Mouse (Mus musculus) lung, postnatal 25 days (tissue): ENCODE measurements around the gene Rabgap1l.
"Not testable (repeated sequence)": the region's sequence is repeated elsewhere in the genome, so short reads cannot be mapped to it uniquely, and the experiment has no call there.

Experiments used
- DNase-seq: peaks from one replicate; pipeline ENCODE4 v3.0.0; 2022; ENCODE audit warnings: low spot score

The Rabgap1l gene

GRCm38 (mm10) chr1:160693094-160693447, 99.9 kb downstream of the Rabgap1l start:
- peak; percentile 92 for DNase-seq

- DNase-seq: no peak
Measured at GRCm38 (mm10) chr1:160692224-160693093, 100.6 kb downstream of the Rabgap1l start.

GRCm38 (mm10) chr1:160691196-160691590, 101.8 kb downstream of the Rabgap1l start:
- no peak for DNase-seq

DNA sequence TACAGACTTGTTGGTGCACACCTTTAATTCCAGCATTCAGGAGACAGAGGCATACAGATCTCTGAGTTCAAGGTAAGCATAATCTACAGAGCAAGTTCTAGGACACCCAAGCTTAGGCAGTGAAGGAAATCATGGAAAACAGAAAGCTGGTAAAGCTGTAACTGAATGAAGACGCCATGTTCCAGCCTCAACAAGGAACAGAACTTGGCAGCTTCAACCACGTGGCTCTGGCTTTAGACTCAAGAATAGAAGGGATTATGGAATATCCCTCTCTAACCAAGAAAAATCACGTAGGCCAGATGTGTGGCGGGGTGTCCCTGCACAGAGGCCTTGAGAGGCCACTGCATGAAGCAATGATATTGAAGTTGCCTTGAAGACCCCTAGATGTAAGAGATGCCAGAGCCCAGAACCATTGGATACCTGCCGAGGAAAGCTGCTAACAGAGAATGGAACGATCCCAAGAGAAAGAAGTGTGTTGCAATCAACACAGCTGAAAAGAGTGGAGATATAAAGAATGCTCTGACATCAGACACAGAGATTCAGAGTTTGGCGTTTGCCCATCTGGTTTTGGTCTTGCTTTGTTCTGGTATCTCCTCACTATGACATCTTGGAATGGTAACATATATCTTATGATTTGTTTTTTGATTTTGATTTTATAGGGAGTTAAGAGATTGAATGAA, 102.4 kb downstream of the Rabgap1l start:
- DNase-seq: no peak

- DNase-seq: no peak
Measured at GRCm38 (mm10) chr1:160689511-160689910, 103.5 kb downstream of the Rabgap1l start.

GRCm38 (mm10) chr1:160684251-160684650, 108.8 kb downstream of the Rabgap1l start:
- no peak for DNase-seq

DNA sequence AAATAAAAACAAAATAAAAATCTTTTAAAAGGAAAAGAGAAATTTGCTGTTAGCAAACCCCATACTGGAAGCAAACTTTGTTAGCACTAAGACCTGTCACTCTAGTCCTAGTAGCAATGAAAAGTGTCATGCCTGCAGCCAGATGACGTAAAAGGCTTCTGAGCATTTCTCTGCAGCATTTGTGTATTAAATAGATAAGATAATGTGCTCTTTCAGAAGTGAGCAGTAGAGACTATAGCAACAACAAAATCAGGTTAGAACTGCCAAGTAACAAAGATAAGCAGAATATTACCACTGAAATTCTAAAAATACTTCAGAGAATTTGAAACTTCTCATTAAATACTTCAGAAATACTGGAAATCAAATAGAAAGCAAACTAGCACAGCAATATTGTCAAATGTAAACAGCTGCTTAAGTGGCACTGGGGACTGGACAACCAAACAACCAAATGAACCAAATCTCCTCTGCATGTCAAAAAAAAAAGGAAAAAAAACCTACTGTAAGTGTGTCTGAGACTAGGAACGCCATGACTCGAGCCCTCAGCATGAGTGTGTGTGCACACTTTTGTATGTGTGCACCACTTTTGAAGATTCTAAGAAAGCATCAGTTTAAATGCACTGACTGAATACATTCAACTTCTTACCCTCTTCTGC, 111.5 kb downstream of the Rabgap1l start:
- no peak for DNase-seq

GRCm38 (mm10) chr1:160674763-160675162, 118.2 kb downstream of the Rabgap1l start:
- DNase-seq: no peak

- DNase-seq: no peak
Measured at GRCm38 (mm10) chr1:160672088-160672814, 120.8 kb downstream of the Rabgap1l start.

DNA sequence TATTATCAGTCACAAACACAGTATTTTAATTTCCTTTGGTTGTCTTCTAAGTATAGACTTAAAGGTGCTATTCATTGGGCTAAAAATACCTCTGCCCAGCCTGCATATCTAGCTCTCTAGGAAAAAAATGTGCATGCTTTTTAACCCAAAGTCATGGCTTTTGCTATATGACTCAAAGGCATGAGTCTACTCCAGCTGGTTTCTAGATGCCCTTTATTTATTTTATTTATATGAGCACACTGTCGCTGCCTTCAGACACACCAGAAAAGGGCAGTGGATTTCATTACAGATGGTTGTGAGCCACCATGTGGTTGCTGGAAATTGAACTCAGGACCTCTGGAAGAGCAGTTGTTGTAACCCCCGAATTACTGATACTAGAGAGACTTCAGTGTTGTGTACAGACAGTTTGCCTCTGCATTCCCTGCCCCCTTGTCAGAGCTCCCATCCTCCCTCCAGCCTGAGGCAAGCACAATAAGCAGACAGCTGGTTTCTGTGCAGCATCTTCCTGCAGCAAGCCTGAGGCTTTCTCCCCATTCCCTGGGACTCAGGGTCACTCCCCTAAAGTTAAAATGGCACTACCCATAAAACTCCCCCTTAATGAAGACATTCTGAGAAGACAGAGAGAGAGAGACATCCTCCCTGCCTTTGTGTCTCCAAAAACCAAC, 137.1 kb downstream of the Rabgap1l start:
- no peak for DNase-seq

GRCm38 (mm10) chr1:160651691-160652090, 141.3 kb downstream of the Rabgap1l start:
- no peak for DNase-seq

DNA sequence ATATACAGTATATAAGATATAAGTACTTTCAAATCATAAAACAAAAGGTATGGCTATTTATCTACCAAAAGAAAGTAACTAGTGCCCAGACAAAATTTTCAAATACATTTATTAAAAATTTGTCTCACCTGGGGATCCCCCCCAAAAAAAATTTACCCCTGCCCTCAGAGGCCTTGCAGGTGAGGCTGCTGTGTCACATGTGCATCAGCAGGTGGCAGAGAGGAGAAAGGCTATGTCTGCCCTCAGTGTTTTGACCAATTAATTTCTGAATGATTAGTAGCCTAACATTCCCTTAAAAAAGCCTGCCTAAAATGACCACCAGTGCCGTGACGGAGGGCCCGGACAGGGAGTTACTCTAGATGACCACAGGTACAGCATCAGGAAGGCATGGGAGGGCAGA, 147.6 kb downstream of the Rabgap1l start:
- no peak for DNase-seq

GRCm38 (mm10) chr1:160628213-160628932, 164.6 kb downstream of the Rabgap1l start:
- no peak for DNase-seq

- not testable (repeated sequence) for DNase-seq
Measured at GRCm38 (mm10) chr1:160624354-160625120, 168.5 kb downstream of the Rabgap1l start.

DNA sequence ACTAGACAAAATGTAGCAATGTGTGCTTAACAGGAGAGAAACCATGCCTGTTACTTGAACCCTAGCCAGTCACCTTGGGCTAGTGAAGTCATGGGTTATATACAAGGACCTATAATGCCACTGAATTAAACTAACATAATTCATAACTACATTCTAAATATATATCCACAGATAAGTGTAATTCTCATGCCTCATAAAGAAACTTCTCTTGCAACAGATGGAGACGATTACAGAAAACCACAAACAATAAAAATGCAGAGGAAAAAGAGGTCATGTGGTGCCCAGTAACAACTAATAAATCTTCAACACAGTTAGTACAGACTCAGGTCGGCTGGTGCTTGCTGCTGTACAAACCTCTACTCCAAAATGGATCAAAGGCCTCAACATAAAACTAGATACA, 174.8 kb downstream of the Rabgap1l start:
- no peak for DNase-seq

DNA sequence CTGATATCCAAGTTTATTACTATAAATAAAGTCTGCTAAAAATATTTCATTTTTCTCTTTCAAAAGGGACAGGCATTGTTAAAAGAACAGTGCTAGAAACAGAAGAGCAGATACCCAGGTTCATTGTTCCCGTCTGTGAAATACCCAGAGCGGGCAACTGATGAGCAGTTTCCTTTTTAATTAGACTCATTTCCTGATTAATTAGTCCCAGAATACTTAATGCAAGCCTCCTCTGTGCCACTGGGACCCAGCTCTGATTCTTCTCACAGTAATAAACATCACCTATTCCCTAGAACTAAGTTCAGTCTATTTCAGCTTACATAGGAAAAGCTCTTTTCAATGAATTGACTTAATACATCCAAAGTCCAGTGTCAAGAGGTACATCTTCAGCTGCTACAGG, 186.6 kb downstream of the Rabgap1l start:
- no peak for DNase-seq

DNA sequence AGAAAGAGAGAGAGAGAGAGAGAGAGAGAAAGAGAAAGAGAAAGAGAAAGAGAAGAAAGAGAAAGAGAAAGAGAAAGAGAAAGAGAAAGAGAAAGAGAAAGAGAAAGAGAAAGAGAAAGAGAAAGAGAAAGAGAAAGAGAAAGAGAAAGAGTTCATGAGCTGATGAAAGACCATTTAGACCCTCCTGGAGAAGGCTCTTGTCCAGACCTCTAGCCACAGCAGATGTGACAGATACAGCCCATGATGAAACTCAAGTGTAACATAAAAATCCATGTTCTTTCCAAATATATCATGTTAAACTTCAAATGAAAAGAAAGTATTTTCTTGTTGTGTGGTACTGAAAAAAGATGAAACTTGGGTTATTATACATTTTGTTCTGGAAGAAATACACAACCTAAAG, 189.7 kb downstream of the Rabgap1l start:
- DNase-seq: not testable (repeated sequence)

GRCm38 (mm10) chr1:160597369-160597768, 195.6 kb downstream of the Rabgap1l start:
- no peak for DNase-seq

GRCm38 (mm10) chr1:160596948-160597270, 196.1 kb downstream of the Rabgap1l start:
- DNase-seq: no peak

DNA sequence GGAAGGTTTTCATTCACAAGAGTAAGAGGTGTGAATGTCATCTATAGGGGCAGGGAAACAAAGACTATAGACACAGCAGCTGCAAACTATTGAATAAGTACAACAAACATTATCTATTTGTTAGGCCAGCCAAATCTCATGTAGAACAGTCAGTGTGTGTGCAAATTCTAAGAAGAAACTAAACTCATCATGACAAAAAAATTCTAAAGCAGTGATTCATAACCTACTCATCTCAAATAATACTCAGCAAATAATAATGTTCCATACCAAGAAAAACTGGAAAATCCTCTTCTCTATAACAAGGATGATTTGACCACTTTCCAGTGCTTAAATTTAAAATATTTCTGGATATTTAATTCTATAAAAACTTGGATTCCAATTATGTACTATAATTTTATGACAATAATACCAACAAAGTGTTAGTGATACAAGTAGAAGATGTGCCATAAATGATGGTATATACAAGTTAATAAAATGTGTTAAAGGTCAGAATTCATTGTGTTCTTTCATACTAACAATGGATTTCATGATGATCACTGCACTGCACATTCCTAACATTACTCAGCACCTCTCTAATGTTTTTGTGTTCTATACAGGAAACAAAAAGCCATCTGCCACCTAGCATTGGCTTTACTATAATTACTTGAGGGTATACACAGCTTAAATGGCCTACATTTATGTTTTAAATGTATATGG, 196.6 kb downstream of the Rabgap1l start:
- no peak for DNase-seq
